In genomic region chr4:87984589-87984988, GRCm38 (mm10) we compare ENCODE assay signal across 9 mouse cellular contexts. TPM values are rescaled to one million over a fixed set of nuclear protein-coding genes. Genes with fewer than 3 reads are reported as not detected.
DNase-seq lines count a peak whose midpoint lies in the region; ATAC-seq and TF ChIP-seq lines count a peak whose summit lies in the region.
"Had no signal": no experiment of that assay in that cellular context is flagged by ENCODE, and none has a peak within 500 bp of the region (broad histone marks: within the 10 kb centered on the region; RNA-seq: fewer than 3 reads in every experiment).

No protein-coding gene starts in this region.

- TF ChIP-seq POLR2A in brain, embryonic 14.5 days (IDR thresholded peaks at IDR 0.05; ENCODE audit: borderline replicate concordance, extremely low read depth, insufficient read depth, insufficient read length, poor library complexity, severe bottlenecking) = no peak

- peak overlapping the region; percentile 8; the same call in 1 of the 2 replicates for H3K27ac ChIP-seq in intestine, postnatal 0 days (ENCODE audit: low read depth, low read length)

- ATAC-seq in intestine, postnatal 0 days = peak; percentile 86
- ATAC-seq in monocyte, adult 5-6 weeks (replicated peaks; ENCODE audit: insufficient number of reproducible peaks, low FRiP score, low TSS enrichment, poor library complexity, severe bottlenecking) = 0 out of 2 replicates have a peak, but pooled peaks have one; percentile 9
- no peak for ATAC-seq in megakaryocyte-erythroid progenitor cell, adult 5-6 weeks (replicated peaks; ENCODE audit: low FRiP score, low TSS enrichment, poor library complexity, severe bottlenecking)

- H3K9ac ChIP-seq in intestine, postnatal 0 days (ENCODE audit: low read depth, low read length) = no peak overlapping the region

- DNase-seq in heart, adult 11 months = peak; percentile 89
- no peak for DNase-seq in heart, postnatal 25 days (ENCODE audit: low spot score)
- DNase-seq in 416B (ENCODE audit: low read depth) = peak; percentile 81
- peak; percentile 64 for DNase-seq in brain, embryonic 14.5 days (ENCODE audit: low read depth)
- no peak for DNase-seq in spleen, postnatal 10 days (ENCODE audit: low spot score in 2 of 2)

- H3K27me3 ChIP-seq in intestine, postnatal 0 days (replicated peaks; ENCODE audit: control insufficient read depth, insufficient read depth, low read length) = no peaks in the 10 kb centered on the region

- H3K36me3 ChIP-seq in intestine, postnatal 0 days (ENCODE audit: control insufficient read depth, insufficient read depth) = no peaks in the 10 kb centered on the region

- 4% methylated on average over 3 of the region's 3 CpGs for WGBS in intestine, postnatal 0 days

- H3K4me2 ChIP-seq in intestine, postnatal 0 days (replicated peaks; ENCODE audit: low read depth) = 0 out of 2 replicates have a peak overlapping the region, but pooled peaks have one; percentile 0

- TF ChIP-seq CTCF in brain, embryonic 14.5 days (IDR thresholded peaks at IDR 0.05; ENCODE audit: borderline replicate concordance, extremely low read depth, insufficient read depth, insufficient read length) = no peak
- no peak for TF ChIP-seq CTCF in intestine, postnatal 0 days (IDR thresholded peaks at IDR 0.05; ENCODE audit: low read depth)

- intact Hi-C loops in heart, postnatal 25 days (cut with DNase I) = no loop called here

- H3K4me1 ChIP-seq in intestine, postnatal 0 days (replicated peaks; ENCODE audit: control insufficient read depth, insufficient read depth, low read length) = peaks cover 4% of the 10 kb centered on the region; the same call in 1 of the 2 replicates

- H3K4me3 ChIP-seq in intestine, postnatal 0 days (ENCODE audit: low read depth, low read length) = no peak overlapping the region

- H3K9me3 ChIP-seq in intestine, postnatal 0 days (ENCODE audit: control insufficient read depth) = no peaks in the 10 kb centered on the region
- H3K9me3 ChIP-seq: G1E had no signal

RNA-seq across cellular contexts. Expression of gene Mllt3, which starts 48.6 kb away (rescaled TPM):
- total RNA-seq in heart, postnatal 25 days (2021) = 10 to 100 TPM; 11.7 to 12.2 TPM
- polyA plus RNA-seq in brain, embryonic 14.5 days (2012; rRNA removed) = 60.1 and 64.2 TPM in 2 replicates
- polyA plus RNA-seq in intestine, postnatal 0 days (2015; fragmentation: Nextera tagmentation; extraction: Ambion mirVana) = 17.5 and 20.0 TPM in 2 replicates
- total RNA-seq in monocyte, adult 5-6 weeks (2017) = 13.2 to 52.2 TPM (median 41.9 TPM) in 3 replicates
- total RNA-seq in megakaryocyte-erythroid progenitor cell, adult 5-6 weeks (2014; fragmentation: Nextera tagmentation) = 74.7 and 95.2 TPM in 2 replicates
- total RNA-seq in megakaryocyte-erythroid progenitor cell, adult 5-6 weeks (2017) = 83.6 and 125 TPM in 2 replicates

Comparison
In these comparisons a context has a peak if more than half of its experiments do, and no peak if none do; other contexts are left out.
1. DNase-seq: peak in heart, adult 11 months (single experiment), 416B (single experiment) and brain, embryonic 14.5 days (single experiment); none in heart, postnatal 25 days (single experiment) and spleen, postnatal 10 days (0 of 2).